Mouse (Mus musculus): Measurements from ENCODE around the gene Atp5e.

DNA sequence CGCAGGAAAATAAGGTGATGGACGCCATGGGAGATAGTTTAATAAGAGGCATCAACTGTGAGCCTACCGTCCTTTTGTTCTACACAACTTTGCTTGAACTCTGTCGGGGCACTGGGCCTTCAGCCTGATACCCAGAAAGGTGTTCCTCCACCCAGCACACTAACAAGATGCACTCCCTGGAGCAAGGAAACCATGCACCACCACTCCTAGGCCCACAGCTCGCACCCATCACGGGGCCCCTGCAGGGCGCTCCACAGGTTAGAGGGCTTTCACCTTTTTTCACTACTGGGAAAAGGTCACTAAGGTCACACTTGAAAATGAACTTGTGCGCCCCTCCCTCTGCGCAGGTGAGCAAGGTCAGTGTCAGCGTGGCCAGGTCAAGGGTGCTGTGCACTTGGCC lies 535 bp downstream of the Atp5e start:
- TF ChIP-seq CTCF (IDR thresholded peaks at IDR 0.05; ENCODE audit: control insufficient read depth, insufficient read depth, low read length) = no peak
- no peak for TF ChIP-seq POLR2A (IDR thresholded peaks at IDR 0.05; ENCODE audit: borderline replicate concordance, control insufficient read depth, low read depth, low read length)

Data from bone marrow, adult 2 months (tissue).